Mouse (Mus musculus) thymus, postnatal 25 days (tissue): ENCODE measurements around the gene Vwa2.
A peak's percentile ranks its signal among the peaks of the same experiment; 100 is the strongest.

ENCODE experiments used
- DNase-seq: peaks from one replicate; pipeline ENCODE4 v3.0.0; 2022

Gene Vwa2

DNA sequence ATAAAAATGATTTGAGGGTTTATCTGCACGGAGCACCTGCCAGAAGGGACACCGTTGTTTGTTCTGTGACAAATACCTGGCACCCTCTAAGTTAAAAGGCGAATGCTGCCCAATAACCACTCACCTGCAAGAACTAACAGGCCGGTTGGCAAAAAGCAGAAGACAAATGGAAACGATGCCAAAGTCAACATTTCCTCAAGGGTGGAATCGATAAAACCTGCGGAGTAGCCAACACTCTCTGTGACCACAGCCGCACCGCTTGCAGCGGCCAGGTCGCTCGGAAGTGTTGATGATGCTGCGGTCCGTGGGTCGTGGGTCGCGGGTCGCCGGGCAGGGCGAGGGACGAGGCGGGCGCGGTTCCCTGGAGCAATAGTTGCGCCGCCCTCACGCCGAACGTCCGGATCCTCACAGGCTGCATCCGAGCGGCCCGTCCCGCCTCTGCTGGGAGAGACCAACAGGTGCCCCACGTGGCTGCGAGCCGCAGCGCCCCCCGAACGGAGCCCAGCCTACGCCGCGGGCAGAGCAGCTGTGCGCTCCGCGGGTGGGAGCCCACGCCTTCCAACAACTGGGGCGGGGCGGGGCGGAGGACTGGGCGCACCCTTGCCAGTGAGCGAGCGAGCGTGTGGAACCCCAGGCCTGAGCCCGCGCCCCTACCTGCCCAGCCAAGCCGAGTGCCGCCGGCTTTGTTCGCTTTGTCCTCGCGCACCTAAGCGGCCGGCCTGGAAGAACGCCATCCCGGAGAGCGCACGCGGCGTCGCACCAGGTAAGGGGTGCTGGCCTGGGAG lies at the start of gene Vwa2:
Vwa2 (plus strand) TSS at position 434 of the 785 bp plus-strand sequence.
- DNase-seq: peak; percentile 29

GRCm38 (mm10) chr19:56826047-56826631 lies 47.9 kb upstream of the Vwa2 start, which contains the start of gene Tdrd1:
Gene Tdrd1, plus strand, starts transcription at chr19:56826209.
- DNase-seq: no peak

GRCm38 (mm10) chr19:56828305-56828704 lies 45.7 kb upstream of the Vwa2 start:
- DNase-seq: no peak

GRCm38 (mm10) chr19:56829267-56829666 lies 44.8 kb upstream of the Vwa2 start:
- DNase-seq: no peak

- DNase-seq: no peak
Measured at GRCm38 (mm10) chr19:56830163-56830562, 43.9 kb upstream of the Vwa2 start.

DNA sequence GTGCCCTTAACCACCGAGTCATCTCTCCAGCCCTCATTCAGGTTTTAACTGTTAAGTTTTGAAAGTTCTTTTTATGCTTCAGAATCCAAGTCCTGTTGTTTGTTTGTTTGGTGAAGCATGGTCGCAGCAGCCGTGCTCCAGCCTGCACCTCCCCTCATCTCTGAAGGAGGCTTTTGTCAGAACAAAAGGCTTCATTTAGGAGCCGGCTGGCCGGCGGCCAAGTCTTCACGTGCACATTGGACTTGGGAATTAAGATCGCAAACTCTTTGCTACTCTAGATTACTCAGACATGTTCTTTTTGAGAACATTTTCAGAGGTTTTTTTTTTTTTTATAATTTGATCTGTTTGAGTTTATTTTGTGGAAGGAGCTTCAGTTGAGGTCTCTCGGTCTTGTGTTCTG lies 38.7 kb upstream of the Vwa2 start:
- DNase-seq: no peak

GRCm38 (mm10) chr19:56838942-56839706 lies 34.9 kb upstream of the Vwa2 start:
- no peak for DNase-seq

DNA sequence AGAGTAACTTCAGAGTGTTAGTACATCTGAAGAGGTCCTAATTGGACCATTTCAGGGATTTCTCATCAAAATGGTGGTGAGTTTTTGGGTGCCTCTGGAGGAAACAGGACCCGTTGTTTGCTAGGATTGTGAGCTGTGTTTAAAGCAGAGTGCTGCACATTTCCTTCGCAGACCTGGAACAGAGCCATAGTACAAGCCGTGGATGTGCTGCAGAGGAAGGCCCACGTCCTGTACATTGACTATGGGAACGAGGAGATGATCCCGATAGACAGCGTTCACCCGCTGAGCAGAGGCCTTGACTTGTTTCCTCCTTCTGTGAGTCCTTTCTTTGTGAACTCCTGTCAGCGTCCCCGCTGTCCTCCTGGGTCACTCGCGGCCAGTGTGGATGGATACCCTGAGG lies 31.1 kb upstream of the Vwa2 start:
- no peak for DNase-seq

DNA sequence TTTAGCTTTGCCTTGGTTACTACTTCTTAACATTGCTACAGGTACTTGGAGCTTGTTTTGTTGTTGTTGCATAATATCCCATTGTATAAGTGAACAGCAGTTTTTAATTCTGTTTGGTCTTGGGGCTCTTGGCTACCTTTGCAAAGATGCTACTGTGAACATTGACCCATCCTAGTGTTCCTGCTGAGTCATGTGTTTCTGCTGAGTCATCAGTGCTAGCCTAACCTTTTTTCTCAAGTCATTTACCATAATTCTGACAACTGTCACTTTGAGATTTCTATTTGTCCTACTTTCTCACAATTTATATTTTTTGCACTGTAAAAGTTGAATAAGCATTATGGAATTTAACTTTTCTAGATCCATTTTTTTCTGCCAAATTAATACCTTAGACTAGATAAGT lies 21.5 kb upstream of the Vwa2 start:
- no peak for DNase-seq

DNA sequence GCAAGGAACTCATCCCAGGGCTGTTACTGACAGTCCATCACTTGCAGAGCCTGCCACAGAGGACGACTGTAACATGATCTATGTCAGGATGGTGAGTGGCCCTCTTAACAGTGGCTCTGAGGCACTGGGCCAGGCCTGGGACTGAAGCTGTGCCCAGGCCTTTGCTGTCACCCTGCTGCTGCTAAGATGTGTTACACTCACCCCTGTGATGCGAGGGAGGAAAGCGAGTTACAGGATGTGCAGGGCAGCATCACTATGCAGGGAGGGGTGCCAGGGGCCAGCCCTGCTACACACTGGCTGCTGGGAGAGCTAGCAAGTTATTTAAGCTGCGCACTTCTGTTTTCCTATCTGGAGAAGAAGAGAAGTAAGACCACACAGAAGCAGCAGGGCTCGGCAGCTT lies 17.6 kb upstream of the Vwa2 start:
- no peak for DNase-seq

GRCm38 (mm10) chr19:56867701-56868100 lies 6.3 kb upstream of the Vwa2 start:
- DNase-seq: no peak

- DNase-seq: no peak
Measured at GRCm38 (mm10) chr19:56874601-56875315, 709 bp downstream of the Vwa2 start.

GRCm38 (mm10) chr19:56877364-56877763 lies 3.3 kb downstream of the Vwa2 start:
- DNase-seq: no peak

DNA sequence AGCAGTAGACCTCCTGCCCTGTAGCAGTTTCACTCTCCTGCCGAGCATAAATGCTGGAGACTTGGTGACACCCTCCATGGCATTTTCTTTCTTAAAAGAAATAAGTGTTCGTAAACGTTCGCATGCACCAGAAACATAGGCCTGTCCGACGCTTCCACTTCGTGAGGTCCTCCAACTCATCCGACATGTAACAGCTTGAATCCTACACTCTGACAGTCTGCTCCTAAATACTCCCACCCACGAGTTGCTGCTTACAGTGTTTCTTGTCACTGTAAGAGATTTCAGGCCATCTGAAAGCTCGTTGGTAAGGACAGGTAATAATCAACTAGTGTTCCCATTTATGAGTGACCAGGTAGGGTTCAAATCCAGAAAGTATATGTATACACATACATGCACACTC lies 13.8 kb downstream of the Vwa2 start:
- no peak for DNase-seq

- DNase-seq: no peak
Measured at GRCm38 (mm10) chr19:56888654-56889053, 14.6 kb downstream of the Vwa2 start.

GRCm38 (mm10) chr19:56891438-56891837 lies 17.4 kb downstream of the Vwa2 start:
- DNase-seq: no peak

- DNase-seq: no peak
Measured at GRCm38 (mm10) chr19:56892586-56892985, 18.5 kb downstream of the Vwa2 start.

DNA sequence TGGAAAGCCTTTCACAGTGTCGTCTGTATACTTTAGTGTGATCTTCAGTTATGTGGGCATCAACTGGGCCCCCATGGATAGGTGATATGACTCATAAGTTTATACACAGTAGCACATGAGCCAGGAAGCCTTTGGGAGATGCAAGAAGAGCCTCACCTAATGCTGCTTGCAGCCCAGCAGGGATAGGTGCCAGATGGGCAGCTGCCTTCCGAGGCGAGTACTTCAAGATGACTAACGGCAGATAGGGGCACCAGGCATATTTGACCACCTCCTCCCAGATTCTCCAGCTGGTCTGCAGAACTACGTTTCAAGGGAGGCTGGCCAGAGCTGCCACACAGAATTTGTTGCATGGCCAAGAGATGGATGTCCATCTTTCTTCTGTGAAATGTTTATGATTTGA lies 19.3 kb downstream of the Vwa2 start:
- DNase-seq: no peak

DNA sequence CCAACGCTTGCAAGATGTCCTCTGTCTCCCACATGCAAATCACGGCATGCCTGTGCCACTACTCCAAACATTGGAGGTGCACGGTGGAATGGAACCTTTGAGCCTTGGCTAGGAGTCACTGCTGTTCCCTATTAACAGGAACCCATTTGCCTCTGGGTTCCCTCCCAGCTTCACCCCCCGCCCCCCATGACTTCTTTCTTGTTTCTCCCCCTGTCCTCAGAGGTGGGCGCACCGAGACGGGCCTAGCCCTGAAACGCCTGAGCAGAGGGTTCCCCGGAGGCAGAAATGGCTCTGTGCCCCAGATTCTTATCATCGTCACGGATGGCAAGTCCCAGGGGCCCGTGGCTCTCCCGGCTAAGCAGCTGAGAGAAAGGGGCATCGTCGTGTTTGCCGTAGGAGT lies 23.6 kb downstream of the Vwa2 start:
- no peak for DNase-seq

DNA sequence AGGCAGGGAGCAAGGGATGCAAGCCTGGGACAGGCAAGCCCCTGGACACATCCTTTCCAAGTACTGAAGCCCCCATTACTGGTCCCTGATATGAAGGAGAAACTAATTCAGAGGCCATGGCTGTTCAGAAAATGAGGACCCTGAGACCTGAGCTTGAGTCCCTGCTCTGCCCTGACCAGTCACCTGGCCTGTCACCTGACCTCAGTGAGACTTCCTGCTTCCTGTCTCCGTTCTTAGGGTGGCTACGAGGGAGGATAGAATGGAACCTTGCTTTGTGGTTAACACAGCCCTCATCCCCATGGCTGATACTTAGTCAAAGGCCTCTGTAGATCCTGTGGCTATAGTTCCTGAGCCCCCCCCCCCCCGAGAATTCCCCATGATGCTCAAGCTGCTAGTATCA lies 30.0 kb downstream of the Vwa2 start:
- no peak for DNase-seq

DNA sequence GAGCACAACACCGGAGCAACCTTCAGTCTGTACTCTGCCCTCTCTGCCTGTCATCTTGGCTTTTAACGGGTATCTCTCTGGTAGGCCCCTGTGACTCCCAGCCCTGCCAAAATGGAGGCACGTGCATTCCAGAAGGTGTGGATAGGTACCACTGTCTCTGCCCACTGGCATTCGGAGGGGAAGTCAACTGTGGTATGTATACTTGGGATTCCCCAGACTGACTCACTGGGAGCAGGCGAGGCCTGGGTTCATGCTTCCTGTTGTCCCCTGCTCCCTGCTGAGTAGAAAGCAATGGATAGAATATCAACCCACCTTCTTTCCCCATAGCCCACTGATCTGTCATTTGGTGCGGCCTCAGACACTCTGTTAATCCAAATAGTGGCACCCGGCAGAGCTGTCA lies 31.3 kb downstream of the Vwa2 start:
- no peak for DNase-seq

- no peak for DNase-seq
Measured at GRCm38 (mm10) chr19:56907850-56908249, 33.8 kb downstream of the Vwa2 start.
